Mouse (Mus musculus) adrenal gland, adult 18-20 months (tissue): Measurements from ENCODE around the gene Ccdc102a. TPM values are rescaled to one million over a fixed set of nuclear protein-coding genes. Genes with fewer than 3 reads are reported as not detected.
A peak's percentile ranks its signal among the peaks of the same experiment; 100 is the strongest.

Source experiments
- DNase-seq, 2 experiments: peaks; one replicate each; pipeline ENCODE4 v3.0.0; 2021 to 2022; ENCODE audit warnings: low spot score in 2 of 2
- total RNA-seq, 2 experiments: library from RNA; stranded (reverse); gene quantifications; 1 replicate in 1 of 2; 2 replicates in 1 of 2; pipeline ENCODE4 v1.2.3; 2021

The Ccdc102a gene
- total RNA-seq, 2 experiments from 2014 or later: 5.2 to 5.5 TPM

- no peak for DNase-seq
Measured at GRCm38 (mm10) chr8:94922602-94923001, 4.7 kb upstream of the Ccdc102a start.

GRCm38 (mm10) chr8:94922176-94922575 lies 4.3 kb upstream of the Ccdc102a start:
- DNase-seq: no peak

- no peak for DNase-seq
Measured at GRCm38 (mm10) chr8:94919256-94919655, 1.4 kb upstream of the Ccdc102a start.

GRCm38 (mm10) chr8:94917352-94917751 lies 546 bp downstream of the Ccdc102a start:
- DNase-seq: peak; percentile 88 to 89

GRCm38 (mm10) chr8:94916960-94917324 lies 956 bp downstream of the Ccdc102a start:
- DNase-seq: no peak

- DNase-seq: no peak
Measured at GRCm38 (mm10) chr8:94916311-94916959, 1.5 kb downstream of the Ccdc102a start.

GRCm38 (mm10) chr8:94914701-94915101 lies 3.2 kb downstream of the Ccdc102a start:
- DNase-seq: no peak

GRCm38 (mm10) chr8:94914256-94914655 lies 3.6 kb downstream of the Ccdc102a start:
- no peak for DNase-seq

- DNase-seq: peak; percentile 70 to 76
Measured at GRCm38 (mm10) chr8:94913061-94913660, 4.7 kb downstream of the Ccdc102a start.

GRCm38 (mm10) chr8:94908847-94909246 lies 9.1 kb downstream of the Ccdc102a start:
- DNase-seq: peak; percentile 87 to 88

GRCm38 (mm10) chr8:94907591-94908300 lies 10.2 kb downstream of the Ccdc102a start:
- DNase-seq: no peak

- peak; percentile 80 for DNase-seq
Measured at GRCm38 (mm10) chr8:94904450-94905175, 13.3 kb downstream of the Ccdc102a start.

GRCm38 (mm10) chr8:94903709-94904108 lies 14.2 kb downstream of the Ccdc102a start:
- DNase-seq: no peak

- DNase-seq: no peak
Measured at GRCm38 (mm10) chr8:94901031-94901430, 16.9 kb downstream of the Ccdc102a start.

- no peak for DNase-seq
Measured at GRCm38 (mm10) chr8:94900617-94901016, 17.3 kb downstream of the Ccdc102a start.

GRCm38 (mm10) chr8:94899262-94899661 lies 18.6 kb downstream of the Ccdc102a start:
- DNase-seq: no peak

GRCm38 (mm10) chr8:94892917-94893316 lies 25.0 kb downstream of the Ccdc102a start:
- no peak for DNase-seq

- DNase-seq: no peak
Measured at GRCm38 (mm10) chr8:94888383-94889036, 29.4 kb downstream of the Ccdc102a start.

GRCm38 (mm10) chr8:94880742-94881141 lies 37.2 kb downstream of the Ccdc102a start:
- no peak for DNase-seq

GRCm38 (mm10) chr8:94876820-94877219 lies 41.1 kb downstream of the Ccdc102a start:
- DNase-seq: no peak

- peak; percentile 96 to 99 for DNase-seq
Measured at GRCm38 (mm10) chr8:94876197-94876730, 41.6 kb downstream of the Ccdc102a start, which contains the start of gene Dok4. Gene Dok4, minus strand, starts transcription at chr8:94876330.
